Mouse (Mus musculus) heart, postnatal 4 days (tissue): ENCODE results near the gene Eif4g3. TPM values are rescaled to one million over a fixed set of nuclear protein-coding genes. Genes with fewer than 3 reads are reported as not detected.
A peak's percentile ranks its signal among the peaks of the same experiment; 100 is the strongest.
"Not testable (repeated sequence)": the region's sequence is repeated elsewhere in the genome, so short reads cannot be mapped to it uniquely, and the experiment has no call there.

ENCODE experiments used
- DNase-seq: peaks from one replicate; pipeline ENCODE4 v3.0.0; 2021
- total RNA-seq, 2 experiments: library from RNA; stranded (reverse); gene quantifications; 2 replicates each; pipeline ENCODE4 v1.2.3; 2021

Gene Eif4g3
- 10 to 100 TPM; 57.8 to 59.2 TPM for total RNA-seq

DNA sequence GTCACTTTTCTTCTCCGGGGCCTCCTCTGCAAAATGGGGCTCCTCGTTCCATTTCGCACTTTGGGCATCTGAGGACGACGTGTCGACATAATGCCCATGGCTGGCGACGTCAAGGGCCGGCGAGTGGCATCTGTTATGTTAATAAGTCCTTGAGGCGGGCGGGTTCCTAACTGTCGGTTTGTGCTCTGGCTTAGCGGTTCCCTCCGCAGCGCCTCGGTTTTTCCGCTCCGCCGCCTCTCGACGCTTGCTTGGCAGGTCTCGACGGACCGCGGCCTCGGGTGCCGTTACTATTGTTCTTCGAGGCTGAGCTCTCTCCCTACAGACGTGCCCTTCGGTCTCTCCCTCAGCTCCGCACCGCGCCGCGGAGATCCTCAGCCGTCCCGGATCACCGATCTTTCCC lies at the start of gene Eif4g3:
TSS of gene Eif4g3 (plus strand) at position 133 of the 400 bp plus-strand sequence.
- no peak for DNase-seq

- DNase-seq, result no peak
Measured at GRCm38 (mm10) chr4:137943540-137943939, 49.3 kb upstream of the Eif4g3 start.

GRCm38 (mm10) chr4:137945376-137945775 lies 47.4 kb upstream of the Eif4g3 start:
- DNase-seq, result no peak

GRCm38 (mm10) chr4:137946419-137946818 lies 46.4 kb upstream of the Eif4g3 start:
- DNase-seq, result no peak

DNA sequence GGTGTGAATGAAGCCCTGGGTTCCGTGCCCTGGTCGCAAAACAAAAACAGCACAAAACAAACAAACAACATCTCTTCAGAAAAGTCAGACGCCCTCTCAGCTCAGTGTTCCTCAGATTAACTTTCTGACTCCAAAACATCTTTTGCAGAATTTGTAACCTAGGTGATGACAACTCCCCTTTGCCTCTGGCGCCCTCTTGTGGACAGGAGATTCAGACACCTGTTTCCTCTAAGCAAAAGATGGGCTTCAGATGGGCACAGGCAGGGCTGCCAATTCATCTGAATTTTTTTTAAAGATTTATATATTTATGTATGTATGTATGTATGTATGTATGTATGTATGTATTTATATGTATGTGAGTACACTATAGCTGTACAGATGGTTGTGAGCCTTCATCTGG lies 40.0 kb upstream of the Eif4g3 start:
- DNase-seq, result peak; percentile 89

GRCm38 (mm10) chr4:137954184-137954583 lies 38.6 kb upstream of the Eif4g3 start:
- DNase-seq, result no peak

GRCm38 (mm10) chr4:137954926-137955396 lies 37.9 kb upstream of the Eif4g3 start:
- peak; percentile 67 for DNase-seq

DNA sequence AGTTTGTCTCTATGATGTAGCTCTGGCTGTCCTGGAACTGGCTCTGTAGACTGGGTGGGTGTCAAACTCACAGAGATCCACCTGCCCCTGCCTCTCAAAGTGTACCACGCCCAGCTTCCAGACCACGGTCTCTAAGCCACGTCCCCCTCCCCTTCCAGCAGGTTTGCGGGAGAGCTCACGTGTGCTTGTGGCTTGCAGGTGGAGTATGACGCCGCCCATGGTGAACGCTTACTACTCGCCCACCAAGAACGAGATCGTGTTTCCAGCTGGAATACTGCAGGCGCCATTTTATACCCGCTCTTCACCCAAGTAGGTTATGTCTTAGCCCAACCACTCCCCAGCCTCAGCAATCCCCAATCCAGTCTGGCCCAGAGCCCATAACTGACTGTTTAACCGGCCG lies 36.6 kb upstream of the Eif4g3 start:
- no peak for DNase-seq

- no peak for DNase-seq
Measured at GRCm38 (mm10) chr4:137959889-137960665, 32.7 kb upstream of the Eif4g3 start.

DNA sequence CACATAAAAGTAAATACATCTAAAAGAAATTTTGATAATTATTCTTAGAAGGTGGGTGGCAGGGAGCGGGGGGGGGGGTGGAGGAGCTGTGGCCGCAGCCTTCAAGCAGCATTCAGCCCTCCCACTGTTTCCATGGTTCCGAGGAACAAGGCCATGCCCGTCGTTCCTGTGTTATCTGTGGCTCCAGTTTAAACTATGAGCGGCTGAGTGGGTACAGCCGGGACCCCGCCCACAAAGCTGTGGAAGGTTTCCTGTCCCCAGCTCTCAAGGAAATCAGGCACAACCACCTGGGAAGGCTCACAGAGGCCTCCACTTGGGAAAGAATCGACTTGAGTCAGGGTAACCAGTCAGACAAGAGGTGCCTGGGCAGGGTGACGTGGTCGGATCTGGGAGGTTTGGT lies 32.1 kb upstream of the Eif4g3 start:
- DNase-seq, result no peak

DNA sequence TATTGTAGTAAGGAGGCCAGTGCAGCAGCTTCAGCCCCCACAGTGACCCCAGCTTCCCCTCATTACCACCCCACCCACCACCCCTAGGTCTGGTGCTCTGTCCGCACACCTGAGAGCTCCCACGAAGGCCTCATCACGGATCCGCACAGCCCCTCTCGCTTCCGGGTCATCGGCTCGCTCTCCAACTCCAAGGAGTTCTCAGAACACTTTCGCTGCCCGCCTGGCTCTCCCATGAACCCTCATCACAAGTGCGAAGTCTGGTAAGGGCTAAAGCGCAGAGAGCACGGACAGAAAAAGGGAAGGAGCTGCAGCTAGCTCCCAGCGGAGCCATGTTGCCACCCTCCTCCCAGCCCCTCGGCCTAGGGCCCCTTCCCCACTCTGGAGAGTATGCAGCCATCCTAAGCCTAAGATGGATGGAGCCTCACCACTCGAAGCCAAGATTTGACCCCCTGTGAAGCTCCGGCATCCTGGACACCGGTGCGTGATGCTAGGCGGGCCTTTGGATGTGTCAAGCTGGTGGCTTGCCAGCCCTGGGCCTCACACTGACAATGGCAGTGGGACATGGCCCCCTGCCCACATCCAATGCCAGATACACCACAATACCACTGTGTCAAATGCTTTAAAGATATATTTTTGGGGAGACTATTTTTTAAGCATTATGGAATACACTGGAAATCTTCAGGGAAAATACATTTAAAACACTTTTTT lies 30.0 kb upstream of the Eif4g3 start:
- DNase-seq, result no peak

GRCm38 (mm10) chr4:137963431-137963830 lies 29.4 kb upstream of the Eif4g3 start:
- no peak for DNase-seq

DNA sequence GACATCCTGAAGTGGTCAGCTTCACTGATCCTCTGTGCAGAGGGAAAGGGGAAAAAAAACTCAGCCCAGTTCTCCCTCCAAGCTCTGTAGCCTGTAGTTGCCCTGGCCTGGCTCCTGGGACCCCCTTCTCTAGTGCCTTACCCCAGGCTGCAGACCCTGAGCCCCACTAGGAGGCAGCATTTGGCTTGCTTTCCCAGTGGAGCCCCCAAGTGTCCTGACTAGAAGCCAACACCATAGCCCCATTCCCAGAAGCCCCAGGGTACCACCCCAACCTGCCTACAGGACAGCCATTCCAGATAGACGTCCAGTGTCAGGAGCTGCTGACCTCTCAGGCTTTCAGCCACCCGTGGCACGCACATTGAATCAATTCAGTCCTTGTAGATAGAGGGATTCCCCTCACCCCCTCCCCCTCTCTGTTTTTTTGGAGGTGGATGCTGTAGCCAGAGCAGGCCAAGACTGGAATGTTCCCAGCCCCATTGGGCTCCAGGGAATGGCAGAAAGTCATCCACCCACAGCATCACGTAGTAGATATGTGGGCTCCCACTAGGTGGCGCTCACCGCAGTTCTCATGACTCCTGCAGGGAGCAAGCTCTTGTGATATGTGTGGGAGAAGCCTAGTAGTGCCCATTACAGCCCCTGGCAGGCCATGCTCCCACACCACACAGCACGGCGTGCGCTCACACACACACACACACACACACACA lies 28.8 kb upstream of the Eif4g3 start:
- peak; percentile 90 for DNase-seq

- no peak for DNase-seq
Measured at GRCm38 (mm10) chr4:137964585-137964930, 28.3 kb upstream of the Eif4g3 start.

DNA sequence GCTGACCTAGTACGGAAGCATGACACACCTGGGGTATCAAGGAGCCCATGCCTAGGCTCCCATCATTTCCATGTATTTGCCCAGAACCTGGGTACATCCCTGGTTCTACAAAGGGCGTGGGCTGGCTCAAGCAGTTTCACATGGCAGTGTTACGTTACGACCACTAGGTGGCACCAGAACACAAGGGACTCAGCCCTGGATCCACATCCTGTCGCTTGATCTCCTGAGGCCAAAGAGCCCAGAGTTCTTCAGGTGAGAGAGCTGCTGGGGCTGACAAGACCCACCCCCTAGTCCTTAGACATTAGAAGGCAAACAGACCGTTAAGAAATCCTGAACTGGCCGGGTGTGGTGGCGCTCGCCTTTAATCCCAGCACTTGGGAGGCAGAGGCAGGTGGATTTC lies 24.6 kb upstream of the Eif4g3 start:
- peak; percentile 76 for DNase-seq

- not testable (repeated sequence) for DNase-seq
Measured at GRCm38 (mm10) chr4:137970623-137971199, 22.1 kb upstream of the Eif4g3 start.

- DNase-seq, result not testable (repeated sequence)
Measured at GRCm38 (mm10) chr4:137974856-137975432, 17.9 kb upstream of the Eif4g3 start.

DNA sequence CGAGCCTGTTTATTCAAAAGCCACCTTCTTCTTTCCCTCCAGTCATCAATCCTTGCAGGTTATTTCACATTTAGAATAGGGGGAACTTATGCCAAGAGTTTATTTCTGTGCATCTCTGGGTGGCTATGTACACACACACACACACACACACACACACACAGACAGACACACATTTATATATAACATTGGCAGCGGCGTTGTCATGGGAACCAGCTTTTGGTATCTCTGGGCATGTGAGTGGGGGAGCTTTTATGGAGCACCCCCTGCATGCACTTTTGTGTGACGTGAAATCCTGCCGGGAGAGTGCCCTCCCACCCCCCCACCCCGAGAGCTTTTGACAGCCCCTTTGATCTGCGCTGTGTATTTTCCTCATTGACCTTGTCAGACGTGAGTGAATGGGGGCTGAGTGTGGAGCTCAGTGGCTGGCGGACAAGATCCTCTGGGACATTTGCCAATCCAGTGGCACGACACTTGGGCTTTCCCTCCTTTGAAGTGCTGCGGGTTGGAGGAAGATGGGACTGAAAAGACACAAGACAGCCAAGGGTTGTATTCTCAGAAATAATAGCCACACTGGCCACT lies 13.7 kb upstream of the Eif4g3 start:
- not testable (repeated sequence) for DNase-seq

GRCm38 (mm10) chr4:137982869-137983268 lies 10.0 kb upstream of the Eif4g3 start:
- DNase-seq, result no peak

- DNase-seq, result peak; percentile 68
Measured at GRCm38 (mm10) chr4:137984212-137984611, 8.6 kb upstream of the Eif4g3 start.

DNA sequence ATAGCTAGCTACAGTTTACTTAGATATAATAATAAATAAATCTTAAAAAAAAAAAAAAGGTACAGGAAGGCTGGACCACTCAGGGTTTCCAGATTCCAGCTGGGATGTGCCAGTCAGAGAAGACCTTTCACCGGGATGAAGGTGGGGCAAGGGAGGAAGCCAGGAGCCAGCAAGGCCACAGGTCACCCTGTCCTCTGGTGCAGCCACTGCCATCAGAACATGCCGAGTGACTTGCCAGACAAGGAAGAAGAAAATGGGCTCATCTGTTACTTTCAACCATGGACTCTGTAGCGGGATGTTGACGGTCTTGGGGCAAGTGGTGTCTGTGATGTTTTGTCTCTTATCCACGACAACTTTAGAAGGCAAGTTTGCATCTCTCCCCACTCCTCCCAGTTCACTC lies 8.1 kb upstream of the Eif4g3 start:
- DNase-seq, result no peak

DNA sequence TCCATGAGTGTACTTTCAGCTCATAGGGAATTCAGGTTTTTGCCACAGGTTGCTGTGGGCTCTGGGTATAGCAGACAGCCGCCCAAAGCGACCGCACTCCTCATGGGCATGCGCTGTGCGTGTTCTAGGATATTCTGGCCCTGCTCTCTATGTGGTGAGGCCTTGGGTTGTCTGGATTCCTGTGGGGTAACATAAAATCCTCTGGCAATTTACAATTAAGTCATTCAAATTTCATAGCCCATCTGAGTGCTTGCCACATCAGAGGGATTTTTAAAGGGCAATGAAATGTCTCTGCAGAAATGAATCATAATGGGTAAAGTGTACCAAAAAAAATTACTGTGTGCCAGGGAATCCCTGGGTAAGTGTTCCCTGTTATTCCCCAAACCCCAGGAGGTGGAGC lies 3.4 kb upstream of the Eif4g3 start:
- DNase-seq, result no peak
